Mouse (Mus musculus) MEL (cell line): ENCODE data around the gene Ada. TPM values are rescaled to one million over a fixed set of nuclear protein-coding genes. Genes with fewer than 3 reads are reported as not detected.

Source experiments
- DNase-seq: peaks from one replicate; pipeline ENCODE4 v3.0.0; 2011; ENCODE audit warnings: low read depth, low spot score
- H3K27ac ChIP-seq: 2 replicates; pipeline ENCODE4 v1.5.1; 2012; ENCODE audit warnings: low read depth, mild to moderate bottlenecking, control low read depth, low read length, moderate library complexity; ENCODE audit not compliant: control insufficient read depth
- H3K27me3 ChIP-seq, 2 experiments: fragments of 150-350 bp in 1 of 2; sonication (generic) in 1 of 2; 2 replicates each; pipeline ENCODE4 v1.6.1; 2012; ENCODE audit warnings: low read length in 2 of 2, mild to moderate bottlenecking in 2 of 2, improper control_type of control experiment in 1 of 2, moderate library complexity in 1 of 2; ENCODE audit not compliant: insufficient read depth in 2 of 2, control insufficient read depth in 1 of 2
- H3K36me3 ChIP-seq, 2 experiments: 2 replicates each; pipeline ENCODE4 v1.6.1; 2012 to 2014; ENCODE audit warnings: low read length in 2 of 2, improper control_type of control experiment in 1 of 2, inconsistent platforms in 1 of 2, mild to moderate bottlenecking in 1 of 2; ENCODE audit not compliant: insufficient read depth in 2 of 2, control insufficient read depth in 1 of 2
- H3K4me1 ChIP-seq, 2 experiments: fragments of 150-350 bp in 1 of 2; sonication (generic) in 1 of 2; 2 replicates each; pipeline ENCODE4 v1.6.1; 2012; ENCODE audit warnings: low read length in 2 of 2, improper control_type of control experiment in 1 of 2, mild to moderate bottlenecking in 1 of 2; ENCODE audit not compliant: insufficient read depth in 2 of 2, control insufficient read depth in 1 of 2
- H3K4me3 ChIP-seq, 2 experiments: fragments of 150-350 bp in 1 of 2; sonication (generic) in 1 of 2; 2 replicates each; pipeline ENCODE4 v1.5.1; 2012; ENCODE audit warnings: low read depth in 2 of 2, low read length in 2 of 2, mild to moderate bottlenecking in 2 of 2, moderate library complexity in 2 of 2, control low read depth in 1 of 2, improper control_type of control experiment in 1 of 2; ENCODE audit not compliant: control insufficient read depth in 1 of 2, insufficient read depth in 1 of 2
- H3K79me2 ChIP-seq: 2 replicates; pipeline ENCODE4 v1.6.1; 2012; ENCODE audit warnings: mild to moderate bottlenecking, low read length, moderate library complexity; ENCODE audit not compliant: control insufficient read depth, poor library complexity, insufficient read depth
- H3K9ac ChIP-seq: 2 replicates; pipeline ENCODE4 v1.6.1; 2012; ENCODE audit warnings: low read depth, mild to moderate bottlenecking, control low read depth, low read length, moderate library complexity; ENCODE audit not compliant: control insufficient read depth, poor library complexity, severe bottlenecking
- H3K9me3 ChIP-seq: fragments of 150-350 bp; sonication (generic); replicated peaks from 2 replicates; pipeline ENCODE4 v1.6.1; 2012; ENCODE audit warnings: mild to moderate bottlenecking, low read length, improper control_type of control experiment, moderate library complexity; ENCODE audit not compliant: insufficient read depth
- CTCF ChIP-seq, 3 experiments: IDR thresholded peaks in 2 of 3; conservative IDR thresholded peaks in 1 of 3; 2 replicates each; pipeline ENCODE4 v1.5.1; 2011 to 2012; ENCODE audit warnings: low read length in 3 of 3, low read depth in 2 of 3, mild to moderate bottlenecking in 2 of 3, improper control_type of control experiment in 1 of 3, inconsistent platforms in 1 of 3, mixed read lengths in 1 of 3, moderate library complexity in 1 of 3; ENCODE audit not compliant: control insufficient read depth in 1 of 3, insufficient read depth in 1 of 3, poor library complexity in 1 of 3, severe bottlenecking in 1 of 3
- GATA1 ChIP-seq: IDR thresholded peaks from 2 replicates; pipeline ENCODE4 v1.6.1; 2011; ENCODE audit warnings: low read depth, low read length, improper control_type of control experiment
- KAT2A ChIP-seq: conservative IDR thresholded peaks from 2 replicates; pipeline ENCODE4 v1.6.1; 2012; ENCODE audit warnings: low read depth, low read length, improper control_type of control experiment, inconsistent platforms
- MAFK ChIP-seq: IDR thresholded peaks from 2 replicates; pipeline ENCODE4 v1.6.1; 2011; ENCODE audit warnings: low read depth, mild to moderate bottlenecking, low read length, improper control_type of control experiment, borderline replicate concordance
- MAX ChIP-seq: IDR thresholded peaks from 2 replicates; pipeline ENCODE4 v1.6.1; 2011; ENCODE audit warnings: low read length, improper control_type of control experiment
- MAZ ChIP-seq: IDR thresholded peaks from 2 replicates; pipeline ENCODE4 v1.6.1; 2012; ENCODE audit warnings: low read depth, mild to moderate bottlenecking, inconsistent platforms, low read length, improper control_type of control experiment
- MXI1 ChIP-seq: IDR thresholded peaks from 2 replicates; pipeline ENCODE4 v1.6.1; 2011; ENCODE audit warnings: mild to moderate bottlenecking, low read depth, low read length, improper control_type of control experiment
- MYB ChIP-seq: IDR thresholded peaks from 2 replicates; pipeline ENCODE4 v1.6.1; 2011; ENCODE audit warnings: mild to moderate bottlenecking, low read depth, low read length, improper control_type of control experiment
- NELFE ChIP-seq: IDR thresholded peaks from 2 replicates; pipeline ENCODE4 v1.6.1; 2011; ENCODE audit warnings: low read depth, low read length, improper control_type of control experiment
- POLR2A ChIP-seq, 2 experiments: IDR thresholded peaks; 2 replicates each; pipeline ENCODE4 v1.6.1; 2011 to 2012; ENCODE audit warnings: low read length in 2 of 2, mild to moderate bottlenecking in 2 of 2, control low read depth in 1 of 2, improper control_type of control experiment in 1 of 2, low read depth in 1 of 2, moderate library complexity in 1 of 2; ENCODE audit not compliant: control insufficient read depth in 1 of 2, insufficient read depth in 1 of 2, poor library complexity in 1 of 2
- POLR2AphosphoS2 ChIP-seq: IDR thresholded peaks from 2 replicates; pipeline ENCODE4 v1.6.1; 2011; ENCODE audit warnings: low read length, improper control_type of control experiment
- SIN3A ChIP-seq: IDR thresholded peaks from 2 replicates; pipeline ENCODE4 v1.6.1; 2012; ENCODE audit warnings: low read length, improper control_type of control experiment, inconsistent platforms
- TAL1 ChIP-seq: IDR thresholded peaks from 2 replicates; pipeline ENCODE4 v1.6.1; 2012; ENCODE audit warnings: mild to moderate bottlenecking, inconsistent platforms, low read length, moderate library complexity, mixed read lengths
- TCF12 ChIP-seq: IDR thresholded peaks from 2 replicates; pipeline ENCODE4 v1.6.1; 2014; ENCODE audit warnings: low read depth, mild to moderate bottlenecking, inconsistent platforms, low read length, improper control_type of control experiment, moderate library complexity
- ZC3H11A ChIP-seq: IDR thresholded peaks from 2 replicates; pipeline ENCODE4 v1.6.1; 2012; ENCODE audit warnings: low read depth, mild to moderate bottlenecking, inconsistent platforms, low read length, improper control_type of control experiment
- ZKSCAN1 ChIP-seq: IDR thresholded peaks from 2 replicates; pipeline ENCODE4 v1.6.1; 2012; ENCODE audit warnings: low read depth, mild to moderate bottlenecking, inconsistent platforms, low read length, improper control_type of control experiment, moderate library complexity
- polyA plus RNA-seq, 2 experiments: library from polyadenylated mRNA; stranded (reverse) in 1 of 2; unstranded in 1 of 2; fragments of >175 nt in 1 of 2; fragments of >200 nt in 1 of 2; gene quantifications; 2 replicates each; pipeline versions ENCODE4 v1.2.1 to v1.2.4; 2012; ENCODE audit warnings: low replicate concordance in 2 of 2, low read depth in 1 of 2; ENCODE audit not compliant: insufficient read length in 2 of 2, insufficient read depth in 1 of 2, missing spikeins in 1 of 2
- total RNA-seq: library from RNA; depleted of rRNA; stranded (reverse); fragments of 300-350 nt; gene quantifications from 2 replicates; pipeline ENCODE4 v1.2.3, GENCODE M21; 2012

Gene Ada
- total and polyA plus RNA-seq, 3 experiments: 35.1 to 36.5 TPM; not detected in 1

DNA sequence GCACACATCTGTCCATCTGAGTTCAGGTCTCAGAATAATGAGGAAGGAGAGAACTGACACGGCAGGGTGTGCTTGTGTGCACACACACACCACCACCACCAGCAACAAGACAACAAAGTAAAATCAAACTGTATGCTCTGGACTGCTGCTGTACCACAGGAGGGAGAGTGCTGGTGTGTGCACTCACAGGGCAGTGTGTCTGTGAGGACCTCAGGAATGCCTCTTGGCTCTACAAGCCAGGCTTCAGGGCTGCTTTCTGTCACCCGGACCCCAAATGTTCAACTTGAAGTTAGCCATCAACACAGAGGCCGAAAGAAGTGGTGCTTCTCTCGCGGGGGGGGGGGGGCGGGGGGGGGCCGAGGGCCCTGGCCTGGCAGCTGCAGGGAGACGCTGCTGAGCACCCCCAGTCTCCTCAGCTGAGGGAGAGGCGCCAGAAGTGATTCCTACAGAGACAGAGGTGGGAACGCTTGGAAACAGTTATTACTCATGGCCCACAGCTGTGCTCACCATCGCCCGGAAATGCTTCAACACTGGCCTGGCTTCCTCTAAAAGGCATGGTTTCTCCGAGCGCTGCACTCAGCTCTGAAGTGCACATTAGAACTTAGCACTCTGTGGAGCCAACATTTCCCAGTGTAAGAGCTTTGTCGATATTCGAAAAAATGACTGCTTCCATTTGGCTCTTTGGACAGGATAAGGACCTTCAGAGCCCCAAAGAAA is 52.1 kb downstream of the Ada start:
- peaks cover 0 to 51% of the 10 kb centered on the region in 2 experiments; a peak in 2 of 4 replicates for H3K36me3 ChIP-seq
- TF ChIP-seq MAX: no peak
- TF ChIP-seq CTCF (IDR thresholded peaks at IDR 0.05 in 2 of 3, conservative IDR thresholded peaks at IDR 0.05 in 1 of 3; ENCODE audit: control insufficient read depth in 1 of 3, insufficient read depth in 1 of 3, low read depth in 2 of 3, low read length in 3 of 3, poor library complexity in 1 of 3, severe bottlenecking in 1 of 3): no peak
- no peak for TF ChIP-seq GATA1
- no peak for TF ChIP-seq TAL1
- no peak for TF ChIP-seq ZKSCAN1
- TF ChIP-seq KAT2A: no peak
- no peak for TF ChIP-seq POLR2A (IDR thresholded peaks at IDR 0.05; ENCODE audit: control insufficient read depth in 1 of 2, insufficient read depth in 1 of 2, low read depth in 1 of 2, low read length in 2 of 2, poor library complexity in 1 of 2)
- no peak for TF ChIP-seq MAZ
- no peak for TF ChIP-seq NELFE
- no peak for TF ChIP-seq SIN3A
- TF ChIP-seq POLR2AphosphoS2: no peak
- no peak for TF ChIP-seq TCF12
- H3K9me3 ChIP-seq: no peaks in the 10 kb centered on the region
- DNase-seq: no peak
- no peak overlapping the region for H3K27ac ChIP-seq
- no peaks in the 10 kb centered on the region for H3K27me3 ChIP-seq
- H3K4me1 ChIP-seq: peaks cover 33 to 51% of the 10 kb centered on the region in 2 experiments
- no peak overlapping the region for H3K9ac ChIP-seq
- no peak overlapping the region for H3K4me3 ChIP-seq
- peaks cover 24% of the 10 kb centered on the region for H3K79me2 ChIP-seq

GRCm38 (mm10) chr2:163696763-163697162 is 53.3 kb downstream of the Ada start:
- peaks cover 0 to 57% of the 10 kb centered on the region in 2 experiments; a peak in 2 of 4 replicates for H3K36me3 ChIP-seq
- 0 out of 2 replicates have a peak overlapping the region, but pooled peaks have one; percentile 5 for H3K27ac ChIP-seq
- H3K79me2 ChIP-seq: peaks cover 24% of the 10 kb centered on the region
- no peak overlapping the region for H3K9ac ChIP-seq
- no peaks in the 10 kb centered on the region for H3K27me3 ChIP-seq
- TF ChIP-seq TAL1: peak; percentile 61
- no peak for TF ChIP-seq MAFK
- TF ChIP-seq ZC3H11A: no peak
- TF ChIP-seq MAX: no peak
- no peak for TF ChIP-seq MXI1
- TF ChIP-seq TCF12: 0 out of 2 replicates have a peak, but pooled peaks have one; percentile 13
- no peak for TF ChIP-seq MYB
- H3K4me3 ChIP-seq: no peak overlapping the region
- H3K4me1 ChIP-seq: peaks cover 39 to 59% of the 10 kb centered on the region in 2 experiments
- no peaks in the 10 kb centered on the region for H3K9me3 ChIP-seq
- DNase-seq: peak; percentile 38
